Mouse (Mus musculus): ENCODE measurements around the gene Plpp2. TPM values are rescaled to one million over a fixed set of nuclear protein-coding genes. Genes with fewer than 3 reads are reported as not detected.

The Plpp2 gene
- polyA plus RNA-seq, 1 experiment from 2014 or later, result 19.9 TPM

- Histone ChIP-seq H3K4me1 (replicated peaks) (no peaks in the 10 kb centered on the region), H3K27ac (no peak overlapping the region)
- no peak for DNase-seq
Observed at GRCm38 (mm10) chr10:79571314-79571713, 37.7 kb upstream of the Plpp2 start.

GRCm38 (mm10) chr10:79569921-79570320 lies 36.3 kb upstream of the Plpp2 start:
- Histone ChIP-seq H3K4me2 (no peak overlapping the region), H3K9ac (no peak overlapping the region), H3K27me3 (no peaks in the 10 kb centered on the region), H3K27ac (no peak overlapping the region), H3K4me1 (replicated peaks) (no peaks in the 10 kb centered on the region), H3K36me3 (no peaks in the 10 kb centered on the region), H3K9me3 (replicated peaks) (no peaks in the 10 kb centered on the region), H3K4me3 (replicated peaks) (no peak overlapping the region)
- DNase-seq, result no peak
- no peak for ATAC-seq (ENCODE audit: low read depth)
- WGBS (ENCODE audit: insufficient replicate concordance), result 77% methylated on average over 5 of the region's 5 CpGs

More at GRCm38 (mm10) chr10:79571314-79571713, 37.7 kb upstream of the Plpp2 start:
- no peak overlapping the region for H3K4me3 ChIP-seq (replicated peaks)
- 69% methylated on average over 2 of the region's 2 CpGs for WGBS (ENCODE audit: insufficient replicate concordance)
- no peaks in the 10 kb centered on the region for H3K27me3 ChIP-seq
- H3K4me2 ChIP-seq, result no peak overlapping the region
- no peaks in the 10 kb centered on the region for H3K36me3 ChIP-seq
- ATAC-seq (ENCODE audit: low read depth), result no peak
- no peak overlapping the region for H3K9ac ChIP-seq
- H3K9me3 ChIP-seq (replicated peaks), result no peaks in the 10 kb centered on the region

- no peak overlapping the region for H3K4me2 ChIP-seq
- no peak overlapping the region for H3K9ac ChIP-seq
- H3K4me1 ChIP-seq (replicated peaks), result peaks cover 6% of the 10 kb centered on the region
- H3K27ac ChIP-seq, result no peak overlapping the region
- no peaks in the 10 kb centered on the region for H3K36me3 ChIP-seq
- no peak for ATAC-seq (ENCODE audit: low read depth)
- WGBS (ENCODE audit: insufficient replicate concordance), result 65% methylated on average over 2 of the region's 2 CpGs
- no peak overlapping the region for H3K4me3 ChIP-seq (replicated peaks)
- no peaks in the 10 kb centered on the region for H3K27me3 ChIP-seq
- H3K9me3 ChIP-seq (replicated peaks), result no peaks in the 10 kb centered on the region
- DNase-seq, result no peak
Observed at GRCm38 (mm10) chr10:79559716-79560115, 26.1 kb upstream of the Plpp2 start.

- WGBS (ENCODE audit: insufficient replicate concordance), result 74% methylated on average over 5 of the region's 5 CpGs
- Histone ChIP-seq H3K9me3 (replicated peaks) (no peaks in the 10 kb centered on the region), H3K27me3 (no peaks in the 10 kb centered on the region), H3K4me3 (replicated peaks) (no peak overlapping the region), H3K4me1 (replicated peaks) (peaks cover 25% of the 10 kb centered on the region), H3K36me3 (no peaks in the 10 kb centered on the region), H3K27ac (no peak overlapping the region), H3K9ac (no peak overlapping the region), H3K4me2 (no peak overlapping the region)
- DNase-seq (no peak), ATAC-seq (ENCODE audit: low read depth) (no peak)
Observed at GRCm38 (mm10) chr10:79557496-79557895, 23.9 kb upstream of the Plpp2 start.

GRCm38 (mm10) chr10:79556951-79557350 lies 23.4 kb upstream of the Plpp2 start:
- H3K36me3 ChIP-seq, result no peaks in the 10 kb centered on the region
- no peak overlapping the region for H3K4me3 ChIP-seq (replicated peaks)
- H3K9me3 ChIP-seq (replicated peaks), result no peaks in the 10 kb centered on the region
- H3K27ac ChIP-seq, result no peak overlapping the region
- no peak overlapping the region for H3K9ac ChIP-seq
- peaks cover 29% of the 10 kb centered on the region for H3K4me1 ChIP-seq (replicated peaks)
- DNase-seq, result no peak
- no peak for ATAC-seq (ENCODE audit: low read depth)
- 72% methylated on average over 5 of the region's 5 CpGs for WGBS (ENCODE audit: insufficient replicate concordance)
- no peak overlapping the region for H3K4me2 ChIP-seq
- H3K27me3 ChIP-seq, result no peaks in the 10 kb centered on the region

- Histone ChIP-seq H3K4me3 (replicated peaks) (peak overlapping the region; percentile 77), H3K9ac (peak overlapping the region; percentile 85), H3K4me1 (replicated peaks) (peaks cover 29% of the 10 kb centered on the region), H3K9me3 (replicated peaks) (no peaks in the 10 kb centered on the region), H3K4me2 (peak overlapping the region; percentile 83), H3K27me3 (no peaks in the 10 kb centered on the region), H3K36me3 (0 out of 2 replicates have a peak, but pooled peaks cover 5% of the 10 kb centered on the region), H3K27ac (no peak overlapping the region)
- WGBS (ENCODE audit: insufficient replicate concordance), result 26% methylated on average over 7 of the region's 7 CpGs
- DNase-seq (no peak), ATAC-seq (ENCODE audit: low read depth) (peak; percentile 13; the same call in 1 of the 2 replicates)
Observed at GRCm38 (mm10) chr10:79555238-79555724, 21.7 kb upstream of the Plpp2 start.

- no peaks in the 10 kb centered on the region for H3K27me3 ChIP-seq
- DNase-seq (peak; percentile 56), ATAC-seq (ENCODE audit: low read depth) (peak; percentile 74)
- peak within 1 kb of the TSS; percentile 83 for H3K4me2 ChIP-seq
- peak within 1 kb of the TSS; percentile 77 for H3K4me3 ChIP-seq (replicated peaks)
- peak within 1 kb of the TSS; percentile 29 for H3K27ac ChIP-seq
- no peaks in the 10 kb centered on the region for H3K9me3 ChIP-seq (replicated peaks)
- peak within 1 kb of the TSS; percentile 85 for H3K9ac ChIP-seq
- H3K4me1 ChIP-seq (replicated peaks), result peaks cover 29% of the 10 kb centered on the region
- H3K36me3 ChIP-seq, result peaks cover 12% of the 10 kb centered on the region
- under 1% methylated on average over 88 of the region's 108 CpGs for WGBS (ENCODE audit: insufficient replicate concordance)
Observed at GRCm38 (mm10) chr10:79554330-79555237, 21.0 kb upstream of the Plpp2 start, which contains the start of gene Mier2. Gene Mier2 (minus strand): TSS chr10:79555199.

GRCm38 (mm10) chr10:79553691-79554090 lies 20.1 kb upstream of the Plpp2 start:
- H3K9ac ChIP-seq, result peak overlapping the region; percentile 85; the same call in 1 of the 2 replicates
- H3K9me3 ChIP-seq (replicated peaks), result no peaks in the 10 kb centered on the region

GRCm38 (mm10) chr10:79553176-79553575 lies 19.6 kb upstream of the Plpp2 start:
- DNase-seq, result no peak
- no peak overlapping the region for H3K27ac ChIP-seq
- peaks cover 29% of the 10 kb centered on the region for H3K4me1 ChIP-seq (replicated peaks)
- ATAC-seq (ENCODE audit: low read depth), result no peak
- peak overlapping the region; percentile 83; the same call in 1 of the 2 replicates for H3K4me2 ChIP-seq
- no peaks in the 10 kb centered on the region for H3K27me3 ChIP-seq
- peaks cover 26% of the 10 kb centered on the region for H3K36me3 ChIP-seq
- WGBS (ENCODE audit: insufficient replicate concordance), result 75% methylated on average over 6 of the region's 6 CpGs
- peak overlapping the region; percentile 77 for H3K4me3 ChIP-seq (replicated peaks)
- no peaks in the 10 kb centered on the region for H3K9me3 ChIP-seq (replicated peaks)
- H3K9ac ChIP-seq, result no peak overlapping the region

More at GRCm38 (mm10) chr10:79553691-79554090, 20.1 kb upstream of the Plpp2 start:
- H3K4me2 ChIP-seq, result peak overlapping the region; percentile 83
- H3K4me3 ChIP-seq (replicated peaks), result peak overlapping the region; percentile 77
- no peak for DNase-seq
- peaks cover 29% of the 10 kb centered on the region for H3K4me1 ChIP-seq (replicated peaks)
- no peak overlapping the region for H3K27ac ChIP-seq
- no peaks in the 10 kb centered on the region for H3K27me3 ChIP-seq
- WGBS (ENCODE audit: insufficient replicate concordance), result 40% methylated on average over 10 of the region's 10 CpGs
- H3K36me3 ChIP-seq, result peaks cover 21% of the 10 kb centered on the region
- no peak for ATAC-seq (ENCODE audit: low read depth)

- no peaks in the 10 kb centered on the region for H3K9me3 ChIP-seq (replicated peaks)
- H3K4me1 ChIP-seq (replicated peaks), result peaks cover 29% of the 10 kb centered on the region
- no peak overlapping the region for H3K9ac ChIP-seq
- no peaks in the 10 kb centered on the region for H3K27me3 ChIP-seq
- H3K4me3 ChIP-seq (replicated peaks), result no peak overlapping the region
- H3K4me2 ChIP-seq, result no peak overlapping the region
- H3K36me3 ChIP-seq, result peaks cover 32% of the 10 kb centered on the region
- ATAC-seq (ENCODE audit: low read depth) (no peak), DNase-seq (no peak)
- 80% methylated on average over 8 of the region's 8 CpGs for WGBS (ENCODE audit: insufficient replicate concordance)
- no peak overlapping the region for H3K27ac ChIP-seq
Observed at GRCm38 (mm10) chr10:79552531-79552930, 18.9 kb upstream of the Plpp2 start.

GRCm38 (mm10) chr10:79550366-79550765 lies 16.8 kb upstream of the Plpp2 start:
- H3K27ac ChIP-seq, result no peak overlapping the region
- no peak overlapping the region for H3K4me2 ChIP-seq
- DNase-seq, result no peak
- ATAC-seq (ENCODE audit: low read depth), result no peak
- 59% methylated on average over 9 of the region's 9 CpGs for WGBS (ENCODE audit: insufficient replicate concordance)
- H3K27me3 ChIP-seq, result no peaks in the 10 kb centered on the region
- peaks cover 54% of the 10 kb centered on the region for H3K36me3 ChIP-seq
- peaks cover 29% of the 10 kb centered on the region for H3K4me1 ChIP-seq (replicated peaks)
- H3K4me3 ChIP-seq (replicated peaks), result no peak overlapping the region
- no peaks in the 10 kb centered on the region for H3K9me3 ChIP-seq (replicated peaks)
- H3K9ac ChIP-seq, result no peak overlapping the region
